Mouse (Mus musculus) adrenal gland, adult 18-20 months (tissue): Measurements from ENCODE around the gene Tnik. TPM values are rescaled to one million over a fixed set of nuclear protein-coding genes. Genes with fewer than 3 reads are reported as not detected.

Experiments used
- DNase-seq, 2 experiments: peaks; one replicate each; pipeline ENCODE4 v3.0.0; 2021 to 2022; ENCODE audit warnings: low spot score in 2 of 2
- total RNA-seq, 2 experiments: library from RNA; stranded (reverse); gene quantifications; 1 replicate in 1 of 2; 2 replicates in 1 of 2; pipeline ENCODE4 v1.2.3; 2021

The Tnik gene
- total RNA-seq, 2 experiments from 2014 or later, result 7.7 to 14.8 TPM

DNA sequence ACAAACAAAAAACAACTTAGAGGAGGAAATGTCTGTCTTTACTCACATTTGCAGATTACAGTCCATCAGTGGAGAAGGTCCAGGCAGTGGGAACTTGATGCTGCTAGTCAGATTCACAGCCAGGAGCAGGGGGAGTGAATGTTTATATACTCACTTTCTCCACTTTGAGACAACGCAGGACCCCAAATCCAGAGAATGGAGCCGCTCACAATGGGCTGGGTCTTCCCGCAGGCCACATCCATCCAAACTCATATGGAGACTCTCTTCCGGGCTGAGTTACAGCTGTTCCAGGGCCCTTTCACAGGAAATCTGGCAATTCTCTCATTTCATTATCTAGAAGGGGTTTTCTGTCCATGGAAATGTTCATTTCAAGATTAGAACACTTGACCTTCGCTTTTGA, 277.1 kb downstream of the Tnik start:
- no peak for DNase-seq

DNA sequence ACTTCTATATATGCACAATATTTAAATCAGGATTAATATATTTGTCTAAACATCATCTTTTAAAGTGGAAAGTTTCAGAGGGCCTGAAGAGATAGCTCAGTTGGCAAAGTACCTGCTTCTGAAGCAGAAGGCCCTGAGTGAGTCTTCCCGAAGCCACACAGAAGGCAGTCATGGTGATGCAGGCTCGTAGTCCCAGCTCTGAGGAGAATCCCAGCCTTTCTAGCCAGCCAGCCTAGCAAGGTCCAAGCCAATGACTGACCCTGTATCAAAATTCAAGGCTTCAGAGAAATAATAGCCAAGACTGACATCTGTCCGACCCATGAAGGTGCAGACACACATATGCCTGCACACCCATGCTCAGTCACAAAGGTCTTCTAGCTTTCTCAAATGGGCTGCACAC, 279.9 kb downstream of the Tnik start:
- no peak for DNase-seq

DNA sequence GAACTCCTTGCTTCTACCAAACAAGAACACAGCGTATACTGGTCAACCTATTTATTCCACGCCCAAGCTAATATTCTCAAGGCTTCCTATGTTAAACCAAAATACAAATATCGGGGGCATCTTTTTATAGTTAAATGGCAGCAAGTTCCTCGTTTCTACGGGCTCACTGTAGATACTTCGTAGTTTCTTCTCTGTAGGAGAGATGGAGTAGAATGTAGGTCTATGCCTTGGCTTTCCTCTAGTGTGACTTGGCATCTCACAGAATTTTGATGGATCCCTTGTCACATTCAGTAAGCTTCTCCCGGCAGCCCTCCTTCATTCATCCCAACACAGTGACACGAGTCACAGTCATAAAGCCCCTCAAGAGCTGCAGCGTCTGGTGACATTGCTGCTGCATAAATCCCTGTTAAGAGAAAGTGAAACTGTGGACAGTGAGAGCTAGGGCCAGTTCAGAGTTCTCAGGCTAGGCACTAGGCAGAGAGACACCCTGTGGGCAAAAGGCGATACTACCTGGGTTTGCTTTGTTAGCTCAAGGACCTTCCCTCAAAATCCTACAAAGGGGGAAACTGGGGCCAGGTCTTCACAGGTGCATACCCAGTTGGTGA, 280.5 kb downstream of the Tnik start:
- peak; percentile 22 to 24 for DNase-seq

DNA sequence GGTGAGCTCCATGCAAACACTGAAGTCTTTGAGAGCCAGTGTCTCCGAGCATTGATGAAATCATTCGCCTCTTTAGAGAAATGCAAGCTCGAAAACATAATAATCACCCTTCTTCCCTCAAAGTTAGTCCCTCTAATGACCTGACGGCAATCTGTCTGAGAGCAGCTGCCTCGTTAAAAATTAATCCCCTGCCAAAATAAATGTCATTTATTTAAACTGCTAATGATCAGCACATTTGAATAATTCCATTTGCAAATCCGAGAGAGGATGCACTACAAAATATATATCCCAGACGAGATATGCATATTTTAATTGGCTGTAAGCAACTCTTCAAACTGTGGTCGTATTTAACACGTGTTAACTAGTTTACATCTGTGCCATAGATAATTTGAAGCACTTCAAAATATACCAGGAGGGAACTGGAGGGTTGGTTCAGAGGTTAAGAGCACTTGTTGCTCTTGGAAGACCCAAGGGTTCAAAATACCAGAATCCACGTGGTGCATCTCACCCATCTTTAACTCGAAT, 281.4 kb downstream of the Tnik start:
- DNase-seq, result no peak

DNA sequence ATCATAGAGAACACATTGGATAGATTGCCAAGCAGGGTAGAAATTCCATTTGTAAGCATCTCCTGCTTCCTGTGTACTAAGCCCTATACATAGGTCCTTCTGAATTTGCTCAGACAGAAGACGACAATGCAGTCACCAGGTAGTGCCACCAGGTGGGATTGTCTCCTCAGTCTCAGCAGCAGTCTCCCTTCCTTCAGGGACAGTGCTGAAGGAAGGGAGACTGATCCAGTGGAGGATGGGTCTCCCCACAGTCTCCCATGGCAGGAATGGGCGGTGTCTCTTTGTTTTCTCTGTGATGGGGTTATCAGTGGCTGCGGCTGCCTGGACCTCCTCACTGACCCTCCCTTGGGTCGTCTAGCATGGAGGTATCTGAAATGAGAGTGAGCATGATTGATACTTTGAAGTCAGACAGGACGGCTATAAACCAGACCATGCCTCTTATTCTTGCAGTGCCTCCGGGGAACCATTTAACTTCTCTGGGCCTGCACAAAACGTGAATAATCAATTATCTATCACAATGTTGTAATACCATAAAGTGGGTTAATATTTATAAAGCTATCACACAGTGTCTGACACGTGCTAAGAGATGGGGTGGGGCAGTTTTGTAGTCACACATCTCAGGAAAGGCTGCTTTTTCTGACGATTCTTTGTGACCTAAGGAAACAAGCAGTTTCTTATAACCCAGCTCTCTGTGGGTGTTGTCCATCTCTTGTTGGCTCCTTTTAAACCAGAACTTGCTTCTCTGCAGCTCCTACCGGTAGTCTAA, 285.1 kb downstream of the Tnik start:
- DNase-seq, result no peak

DNA sequence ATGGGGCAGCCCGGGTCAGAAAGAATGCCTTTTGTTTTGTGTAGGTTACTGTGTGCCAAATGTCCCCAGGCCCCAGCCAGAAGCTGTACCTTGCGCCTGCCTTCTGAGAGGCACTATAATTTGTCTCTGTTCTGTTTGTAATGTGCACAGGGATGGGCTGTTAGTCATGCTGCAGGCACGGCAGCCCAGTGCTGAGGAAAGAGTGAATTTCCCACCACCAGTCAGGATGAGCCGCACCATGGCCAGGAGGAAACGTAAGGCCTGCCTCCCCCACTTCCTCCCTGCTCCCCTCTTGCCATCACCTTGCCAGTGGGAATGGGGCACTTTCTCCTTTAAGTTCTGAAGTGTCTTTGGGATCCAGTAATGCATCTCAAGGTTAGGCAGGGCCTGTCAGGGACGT, 286.4 kb downstream of the Tnik start:
- DNase-seq, result peak in 1 of 2 experiments; percentile 15

DNA sequence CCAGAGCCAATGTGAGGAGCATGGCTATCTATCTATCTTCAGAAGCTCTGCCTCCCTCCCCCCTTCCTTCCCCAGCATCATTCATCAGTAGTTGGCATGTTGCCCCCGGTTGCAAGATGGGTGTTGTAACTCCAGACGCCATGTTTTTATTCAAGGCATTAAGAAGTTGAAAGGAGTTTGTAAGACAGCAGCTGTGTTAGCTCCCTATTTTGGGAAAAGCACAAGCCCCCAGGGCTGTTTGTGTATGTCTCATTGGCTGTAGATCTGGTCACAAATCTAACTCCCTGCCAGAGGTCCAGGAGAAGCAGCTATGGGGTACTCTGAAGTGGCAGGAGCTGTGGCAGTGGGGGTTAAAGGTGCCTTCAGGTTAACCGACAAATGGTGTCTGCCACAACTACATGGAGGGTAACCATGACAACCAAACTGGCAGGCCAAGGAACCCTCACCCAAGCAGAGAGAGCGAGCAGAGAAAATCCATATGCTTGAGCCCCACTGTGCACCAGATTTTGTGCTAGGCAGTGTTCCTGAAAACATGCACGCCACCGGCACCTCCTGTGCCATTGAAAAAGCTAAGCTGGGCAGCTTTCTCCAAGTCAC, 287.6 kb downstream of the Tnik start:
- no peak for DNase-seq

DNA sequence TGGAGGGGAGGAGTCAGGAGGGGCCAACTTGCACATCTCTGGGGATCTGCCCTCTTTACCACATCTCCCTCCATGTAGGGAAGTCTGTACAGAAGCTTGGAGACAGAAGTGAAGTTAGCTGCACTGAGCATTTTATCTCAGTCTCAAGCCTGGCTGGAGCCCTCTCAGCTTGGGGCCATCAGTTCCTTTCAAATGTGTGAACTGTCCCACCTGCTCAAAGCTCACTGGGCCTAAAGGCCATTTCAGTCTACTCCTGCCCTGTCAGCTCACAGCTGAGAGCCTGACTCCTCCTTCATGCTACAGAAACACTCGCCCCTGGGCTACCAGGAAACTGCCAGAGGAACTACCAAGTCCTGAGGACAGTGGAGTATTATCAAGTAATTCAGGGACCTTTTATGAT, 288.7 kb downstream of the Tnik start:
- DNase-seq, result no peak

DNA sequence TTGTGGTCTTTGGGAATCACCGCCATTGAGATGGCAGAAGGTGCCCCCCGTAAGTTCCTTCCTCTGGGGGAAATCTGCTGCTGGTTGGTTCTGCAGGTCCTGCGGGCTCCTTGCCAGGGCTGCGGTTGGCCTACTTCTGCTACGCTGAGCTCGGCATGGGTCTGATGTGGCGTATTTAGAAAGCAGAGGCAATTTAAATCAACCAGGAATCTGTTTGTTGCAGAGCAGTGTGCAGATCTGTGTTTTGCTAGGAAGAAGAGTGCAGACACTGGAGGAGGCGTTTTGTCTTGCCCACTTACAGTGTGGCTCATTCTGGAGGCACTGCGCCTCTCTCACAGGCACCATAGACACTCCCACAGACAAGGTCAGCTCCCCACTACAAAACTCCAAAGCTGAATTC, 291.9 kb downstream of the Tnik start:
- no peak for DNase-seq

DNA sequence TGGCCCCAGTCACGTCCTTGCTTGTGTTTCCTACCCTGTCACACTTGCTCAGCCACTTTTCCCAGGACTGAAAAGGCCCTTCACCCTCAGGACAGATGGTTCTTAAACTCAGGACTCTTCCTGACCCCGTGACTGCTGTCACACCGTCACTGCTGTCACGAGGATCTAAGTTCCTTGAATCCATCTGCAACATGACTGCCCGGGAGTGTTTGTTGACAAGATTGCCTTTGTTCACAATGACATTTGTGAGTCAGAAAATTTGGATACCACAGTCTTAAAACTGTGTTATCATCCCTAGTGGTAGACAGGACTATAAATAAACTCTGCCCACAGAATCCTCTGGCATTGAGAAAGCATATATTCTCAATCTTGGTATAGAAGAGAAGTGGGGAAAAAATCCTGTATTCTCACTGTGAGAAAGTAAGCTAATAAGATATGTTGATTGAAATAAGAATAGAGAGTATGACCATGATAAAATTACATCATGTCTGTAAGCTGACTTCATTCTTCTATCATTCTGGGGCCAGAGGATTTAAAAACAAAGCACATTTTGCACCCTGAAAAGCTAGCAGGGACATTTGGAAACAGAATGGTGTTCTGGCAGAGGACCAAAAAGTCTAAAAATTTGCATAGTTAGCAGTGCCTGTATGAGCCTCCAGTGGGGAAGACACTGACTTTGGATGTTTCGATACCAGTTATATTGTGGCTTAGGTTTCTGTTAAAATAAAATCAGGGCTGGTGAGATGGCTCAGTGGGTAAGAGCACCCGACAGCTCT, 293.0 kb downstream of the Tnik start:
- DNase-seq, result no peak

DNA sequence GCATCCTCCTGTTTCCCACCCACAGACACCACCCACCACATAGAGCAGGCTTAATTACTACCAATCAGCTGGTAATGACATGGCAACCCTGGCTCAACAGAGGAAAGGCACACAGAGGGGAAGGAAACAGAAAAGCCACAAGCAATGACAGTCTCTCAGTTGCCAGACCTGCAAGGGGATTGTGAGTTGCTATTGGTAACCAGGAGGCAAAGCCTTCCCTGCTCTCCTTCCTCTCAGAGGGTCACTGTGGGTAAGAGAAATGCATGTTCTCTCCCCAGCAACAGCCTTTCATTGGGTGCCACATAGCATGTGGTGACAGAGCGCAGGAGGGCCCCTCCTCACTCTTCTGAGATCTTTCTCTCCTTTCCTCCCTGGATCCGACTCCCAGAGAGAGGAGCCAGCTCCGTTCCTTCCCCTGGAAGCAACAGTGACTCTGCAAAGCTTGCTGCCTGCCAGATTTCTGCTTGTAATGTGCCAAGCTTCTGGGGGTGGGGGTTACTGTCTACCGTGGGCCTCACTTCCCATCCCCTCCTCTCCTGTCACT, 295.4 kb downstream of the Tnik start:
- DNase-seq, result no peak

DNA sequence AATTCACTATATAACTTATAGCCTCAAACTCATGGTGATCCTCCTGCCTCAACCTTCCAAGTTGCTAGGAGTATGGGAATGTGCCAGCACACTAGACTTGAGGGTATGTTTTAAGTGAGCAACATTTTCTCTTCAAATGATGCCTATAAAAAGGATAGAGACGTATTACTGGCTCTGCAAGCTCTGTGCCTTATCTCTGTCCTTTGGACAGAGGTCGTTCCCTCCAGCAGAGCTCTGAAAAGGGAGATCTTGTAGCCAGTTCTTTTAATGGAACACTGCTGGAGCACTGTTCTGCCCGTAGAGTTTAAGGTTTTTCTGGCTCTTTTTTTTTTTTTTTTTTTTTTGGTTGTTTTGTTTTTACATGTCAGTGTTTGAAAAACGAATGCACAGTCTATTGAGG, 298.4 kb downstream of the Tnik start:
- no peak for DNase-seq

DNA sequence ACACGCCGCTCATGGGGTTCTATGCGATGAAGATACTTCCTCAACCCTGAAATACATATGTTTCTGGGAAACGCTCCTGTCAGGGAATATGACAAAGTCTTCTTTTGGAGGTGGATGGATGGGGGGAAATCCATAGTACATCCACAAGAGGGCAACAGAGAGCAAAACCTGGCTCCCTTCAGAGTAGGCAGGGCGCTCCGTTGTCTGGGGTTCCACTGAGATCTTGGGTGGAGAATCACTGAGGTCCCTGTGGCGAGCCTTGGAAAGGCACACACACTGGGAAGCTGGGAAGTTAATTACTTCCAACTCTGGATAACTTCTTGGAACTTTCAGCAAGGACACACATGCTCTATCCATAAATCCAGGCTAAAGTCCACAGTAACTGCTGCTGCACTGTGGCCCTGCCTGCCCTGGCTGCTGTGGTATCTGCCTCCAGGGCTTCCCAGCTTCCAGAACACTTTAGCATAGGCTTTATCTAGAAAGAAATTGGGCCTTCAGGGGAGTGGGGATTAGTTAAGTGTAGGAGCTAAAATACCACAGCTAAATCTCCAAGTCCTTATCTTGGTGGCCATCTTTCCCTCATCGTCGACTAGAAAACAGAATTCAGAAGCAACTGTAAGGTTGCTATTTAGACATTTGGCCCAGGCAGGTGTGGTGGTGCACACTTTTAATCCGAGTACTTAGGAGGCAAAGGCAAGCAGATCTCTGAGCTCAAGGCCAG, 299.8 kb downstream of the Tnik start:
- peak in 1 of 2 experiments; percentile 22 for DNase-seq

DNA sequence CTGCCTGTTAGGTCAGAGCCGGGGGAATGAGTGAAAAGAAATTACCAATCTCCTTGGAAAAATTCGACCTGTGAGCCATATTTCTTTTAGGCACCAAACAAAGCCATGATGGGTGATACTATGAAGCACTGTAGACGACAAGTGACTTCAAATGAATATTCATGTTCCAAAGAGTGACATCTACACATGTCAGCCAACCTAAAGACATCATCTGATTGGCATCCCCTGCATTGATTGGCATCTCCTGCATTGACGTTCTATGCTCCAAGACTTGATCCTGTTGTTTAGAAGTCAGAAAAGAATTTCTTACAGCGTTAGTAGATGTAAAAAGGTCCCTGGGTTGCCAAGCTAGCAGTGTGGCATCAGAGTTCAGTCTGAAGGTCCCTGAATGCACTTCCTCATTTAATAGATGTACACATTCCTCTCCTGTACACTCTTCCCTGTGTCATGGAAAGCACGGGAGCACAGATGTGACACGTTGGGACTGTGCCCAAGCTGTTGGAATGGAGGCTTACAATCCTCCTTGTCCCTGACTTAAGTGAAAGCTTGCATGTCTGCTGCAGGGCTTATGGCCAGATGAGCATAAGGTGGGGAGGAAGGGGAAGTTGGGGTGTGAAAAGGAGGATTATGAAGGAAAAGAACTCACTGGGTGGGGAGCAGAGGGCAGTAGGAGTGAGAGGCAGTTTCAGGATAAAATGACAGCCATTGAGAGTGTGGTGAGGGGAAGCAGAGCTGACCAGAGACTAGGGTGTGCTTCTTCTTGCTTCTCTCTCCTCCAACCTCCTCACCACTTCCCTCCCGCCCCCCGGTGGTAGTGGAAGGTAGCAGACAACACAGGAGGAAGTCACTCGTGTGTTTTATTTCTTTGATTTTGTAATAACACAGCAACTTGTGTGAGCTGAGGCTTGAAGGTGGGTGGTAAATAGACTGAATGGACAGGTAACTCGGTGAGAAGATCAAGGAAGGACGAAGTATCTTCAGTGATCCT, 301.6 kb downstream of the Tnik start:
- DNase-seq, result no peak

DNA sequence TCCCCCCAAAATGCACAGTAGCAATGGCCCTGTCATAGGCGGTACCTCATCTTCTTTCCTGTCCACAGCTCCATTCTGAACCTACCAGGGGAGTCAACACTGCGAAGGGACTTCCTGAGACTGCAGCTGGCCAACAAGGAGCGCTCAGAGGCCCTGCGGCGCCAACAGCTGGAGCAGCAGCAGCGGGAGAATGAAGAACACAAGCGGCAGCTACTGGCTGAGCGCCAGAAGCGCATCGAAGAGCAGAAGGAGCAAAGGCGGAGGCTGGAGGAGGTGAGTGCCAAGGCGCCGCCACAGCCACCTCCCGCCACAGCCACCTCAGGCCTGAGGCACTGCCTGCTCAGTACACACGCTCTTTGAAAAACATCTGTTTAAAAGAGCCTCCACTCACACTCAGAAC, 314.3 kb downstream of the Tnik start:
- no peak for DNase-seq

DNA sequence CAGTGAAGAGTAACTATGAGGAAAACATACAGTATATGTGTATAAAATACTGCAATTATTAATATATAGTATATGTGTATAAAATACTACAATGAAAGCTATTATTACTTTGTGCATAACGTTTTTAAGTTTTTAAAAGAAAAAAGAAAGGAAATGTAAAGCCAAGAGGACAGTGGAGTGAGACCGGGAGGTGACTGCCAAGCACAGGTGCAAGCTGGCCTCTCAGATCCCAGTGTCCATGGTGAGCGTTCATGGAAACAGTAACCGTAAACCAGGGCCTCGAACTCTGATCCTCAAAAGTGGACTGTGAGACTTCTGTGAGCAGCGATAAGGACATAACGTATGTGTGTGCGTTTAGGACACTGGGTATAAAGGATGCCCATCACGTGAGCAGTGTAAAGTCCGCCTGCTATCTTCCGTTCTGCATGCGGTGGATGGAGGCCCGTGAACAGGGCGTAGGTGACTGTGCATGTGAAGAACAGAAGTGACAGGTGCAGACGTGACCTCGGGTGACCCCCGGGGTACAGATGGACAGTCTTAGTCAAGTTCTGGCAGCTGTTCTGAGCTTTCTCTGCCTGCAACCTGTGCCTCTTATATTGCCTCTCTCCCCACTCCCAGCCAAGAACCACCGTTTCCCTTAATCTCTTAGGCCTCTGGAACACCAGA, 316.1 kb downstream of the Tnik start:
- DNase-seq, result no peak

DNA sequence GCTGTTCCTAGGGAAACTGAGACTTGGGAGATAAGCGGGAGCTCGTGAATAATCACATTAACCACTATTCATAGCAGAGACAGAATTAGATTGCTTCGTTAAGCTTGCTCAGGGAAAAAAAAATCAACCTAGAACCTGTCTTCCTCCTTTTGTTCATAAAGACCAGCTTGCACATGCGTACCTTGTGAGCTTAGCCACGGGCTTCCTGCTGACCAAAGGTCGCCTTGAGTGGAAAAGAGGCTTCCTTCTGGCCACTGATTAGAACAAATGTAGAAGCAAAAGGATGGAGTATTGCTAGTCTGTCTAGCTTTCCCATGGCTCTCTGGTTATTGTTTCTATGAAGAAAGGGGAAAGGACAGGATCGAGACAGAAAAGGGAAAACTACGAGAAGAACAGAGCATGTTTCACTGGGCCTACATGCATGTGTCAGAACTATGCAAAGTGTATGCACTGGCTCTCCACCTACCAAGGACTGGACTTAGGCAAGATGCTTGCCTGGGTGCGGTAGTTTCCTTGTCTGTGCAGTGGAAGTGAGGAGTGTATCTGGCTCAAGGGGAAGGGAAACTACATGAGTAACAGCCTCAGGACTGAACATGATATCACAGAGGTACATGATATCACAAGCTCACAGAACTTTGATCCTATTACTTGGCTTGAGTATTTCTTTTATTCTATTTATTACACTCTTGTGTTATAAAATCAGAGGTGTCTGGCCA, 322.9 kb downstream of the Tnik start:
- DNase-seq, result no peak

DNA sequence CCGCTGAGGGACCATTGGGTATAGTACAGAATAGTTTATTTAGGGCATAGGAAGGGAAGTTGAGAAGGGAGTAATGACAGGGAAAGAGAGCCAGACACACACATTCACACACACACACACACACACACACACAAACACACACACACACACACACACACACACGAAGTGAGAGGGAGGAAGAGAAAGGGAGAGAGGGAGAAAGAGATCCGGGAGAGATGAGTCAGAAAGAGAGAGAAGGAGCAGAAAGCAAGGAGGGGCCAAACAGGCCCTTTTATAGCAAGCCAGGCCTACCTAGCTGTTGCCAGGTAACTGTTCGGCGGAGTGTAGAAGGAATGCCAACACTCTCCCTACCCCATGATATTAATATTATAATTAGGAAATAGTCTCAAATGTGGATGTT, 324.8 kb downstream of the Tnik start:
- DNase-seq, result no peak
